ENCODE assay signal across 14 mouse cellular contexts in the genomic region with DNA sequence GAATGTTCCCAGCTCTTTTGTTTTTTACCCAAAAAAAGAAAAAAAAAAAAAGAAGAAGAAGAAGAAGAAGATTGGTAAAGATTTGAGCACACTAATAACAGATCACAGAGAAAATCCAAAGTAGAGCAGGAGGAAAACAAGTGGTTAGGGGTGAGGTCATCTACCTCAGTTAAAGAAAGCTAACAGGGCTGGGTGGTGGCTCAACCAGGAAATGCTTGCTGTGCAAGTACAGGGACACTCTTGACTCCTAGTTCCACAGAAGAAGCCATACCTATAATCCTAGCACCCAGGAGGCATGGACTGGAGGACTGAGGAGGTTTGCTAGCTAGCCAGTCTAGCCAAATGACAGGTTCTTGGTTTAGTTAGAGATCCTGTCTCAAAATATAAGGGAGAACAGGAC.
"Had no signal": no experiment of that assay in that cellular context is flagged by ENCODE, and none has a peak within 500 bp of the region (broad histone marks: within the 10 kb centered on the region; RNA-seq: fewer than 3 reads in every experiment).

No protein-coding gene starts in this region.

- H3K9me3 ChIP-seq: midbrain, embryonic 10.5 days; midbrain, embryonic 12.5 days; neural tube, embryonic 12.5 days had no signal

- H3K36me3 ChIP-seq: midbrain, embryonic 10.5 days; midbrain, embryonic 12.5 days; neural tube, embryonic 12.5 days had no signal

- H3K4me2 ChIP-seq: lung, embryonic 14.5 days; midbrain, embryonic 12.5 days; neural tube, embryonic 12.5 days had no signal

- H3K27me3 ChIP-seq: neural tube, embryonic 12.5 days had no signal

- ATAC-seq: midbrain, embryonic 16.5 days had no signal

- H3K4me1 ChIP-seq: neural tube, embryonic 12.5 days had no signal

- DNase-seq: lung, adult 18-20 months; lung, embryonic 14.5 days; lung, postnatal 14 days; lung, postnatal 4 days; midbrain, embryonic 14.5 days; right cerebral cortex, postnatal 14 days; spleen, adult 18-20 months; thymus, postnatal 14 days; thymus, postnatal 36 days had no signal

- H3K9ac ChIP-seq: liver, embryonic 14.5 days; lung, embryonic 14.5 days; midbrain, embryonic 12.5 days; neural tube, embryonic 12.5 days had no signal

- H3K27ac ChIP-seq: liver, embryonic 14.5 days; midbrain, embryonic 10.5 days; midbrain, embryonic 12.5 days; neural tube, embryonic 12.5 days had no signal

- H3K4me3 ChIP-seq: midbrain, embryonic 10.5 days; midbrain, embryonic 12.5 days; neural tube, embryonic 12.5 days had no signal
